Mouse (Mus musculus) monocyte, adult 2 months (primary cell): Measurements from ENCODE around the gene Stk25.
"Not testable (repeated sequence)": the region's sequence is repeated elsewhere in the genome, so short reads cannot be mapped to it uniquely, and the experiment has no call there.

Experiments used
- DNase-seq, 2 experiments: peaks; one replicate each; pipeline ENCODE4 v3.0.0; 2022; ENCODE audit warnings: low spot score in 2 of 2, low read depth in 1 of 2

Gene Stk25

GRCm38 (mm10) chr1:93658559-93658958 is at the start of gene Stk25:
TSS of gene Stk25 (minus strand) at chr1:93658659.
- DNase-seq, result not testable (repeated sequence)

- DNase-seq, result no peak
Measured at GRCm38 (mm10) chr1:93705389-93705788, 46.9 kb upstream of the Stk25 start.

- no peak for DNase-seq
Measured at GRCm38 (mm10) chr1:93704341-93704740, 45.9 kb upstream of the Stk25 start.

- no peak for DNase-seq
Measured at GRCm38 (mm10) chr1:93703472-93704048, 45.1 kb upstream of the Stk25 start.

- no peak for DNase-seq
Measured at GRCm38 (mm10) chr1:93702106-93702505, 43.6 kb upstream of the Stk25 start.

GRCm38 (mm10) chr1:93699159-93699558 is 40.7 kb upstream of the Stk25 start:
- no peak for DNase-seq

- DNase-seq, result no peak
Measured at GRCm38 (mm10) chr1:93697317-93697716, 38.9 kb upstream of the Stk25 start.

GRCm38 (mm10) chr1:93694966-93695365 is 36.5 kb upstream of the Stk25 start:
- no peak for DNase-seq

GRCm38 (mm10) chr1:93693943-93694342 is 35.5 kb upstream of the Stk25 start:
- no peak for DNase-seq

GRCm38 (mm10) chr1:93693502-93693901 is 35.0 kb upstream of the Stk25 start:
- DNase-seq, result no peak

- DNase-seq, result no peak
Measured at GRCm38 (mm10) chr1:93692773-93693172, 34.3 kb upstream of the Stk25 start.

GRCm38 (mm10) chr1:93691786-93692357 is 33.4 kb upstream of the Stk25 start:
- DNase-seq, result no peak

- DNase-seq, result no peak
Measured at GRCm38 (mm10) chr1:93691106-93691505, 32.6 kb upstream of the Stk25 start.

- no peak for DNase-seq
Measured at GRCm38 (mm10) chr1:93689901-93690496, 31.5 kb upstream of the Stk25 start.

- DNase-seq, result no peak
Measured at GRCm38 (mm10) chr1:93688154-93688553, 29.7 kb upstream of the Stk25 start.

- DNase-seq, result no peak
Measured at GRCm38 (mm10) chr1:93686961-93687320, 28.5 kb upstream of the Stk25 start.

- DNase-seq, result no peak
Measured at GRCm38 (mm10) chr1:93686245-93686960, 27.9 kb upstream of the Stk25 start.

- DNase-seq, result no peak
Measured at GRCm38 (mm10) chr1:93685401-93686244, 27.2 kb upstream of the Stk25 start, which contains the start of gene Bok. TSS of gene Bok (plus strand) at chr1:93685660.

GRCm38 (mm10) chr1:93679889-93680568 is 21.6 kb upstream of the Stk25 start:
- no peak for DNase-seq

- DNase-seq, result no peak
Measured at GRCm38 (mm10) chr1:93678386-93678785, 19.9 kb upstream of the Stk25 start.

- DNase-seq, result no peak
Measured at GRCm38 (mm10) chr1:93672682-93673081, 14.2 kb upstream of the Stk25 start.
